Mouse (Mus musculus) CD4-positive naive resting alpha-beta T cell, adult 57 days (primary cell): Measurements from ENCODE around the gene Gns. TPM values are rescaled to one million over a fixed set of nuclear protein-coding genes. Genes with fewer than 3 reads are reported as not detected.

Source experiments
- total RNA-seq: library from RNA; stranded (reverse); gene quantifications from one replicate; pipeline ENCODE4 v1.2.4, GENCODE M21; 2023

Gene Gns
- 48.4 TPM for total RNA-seq

DNA sequence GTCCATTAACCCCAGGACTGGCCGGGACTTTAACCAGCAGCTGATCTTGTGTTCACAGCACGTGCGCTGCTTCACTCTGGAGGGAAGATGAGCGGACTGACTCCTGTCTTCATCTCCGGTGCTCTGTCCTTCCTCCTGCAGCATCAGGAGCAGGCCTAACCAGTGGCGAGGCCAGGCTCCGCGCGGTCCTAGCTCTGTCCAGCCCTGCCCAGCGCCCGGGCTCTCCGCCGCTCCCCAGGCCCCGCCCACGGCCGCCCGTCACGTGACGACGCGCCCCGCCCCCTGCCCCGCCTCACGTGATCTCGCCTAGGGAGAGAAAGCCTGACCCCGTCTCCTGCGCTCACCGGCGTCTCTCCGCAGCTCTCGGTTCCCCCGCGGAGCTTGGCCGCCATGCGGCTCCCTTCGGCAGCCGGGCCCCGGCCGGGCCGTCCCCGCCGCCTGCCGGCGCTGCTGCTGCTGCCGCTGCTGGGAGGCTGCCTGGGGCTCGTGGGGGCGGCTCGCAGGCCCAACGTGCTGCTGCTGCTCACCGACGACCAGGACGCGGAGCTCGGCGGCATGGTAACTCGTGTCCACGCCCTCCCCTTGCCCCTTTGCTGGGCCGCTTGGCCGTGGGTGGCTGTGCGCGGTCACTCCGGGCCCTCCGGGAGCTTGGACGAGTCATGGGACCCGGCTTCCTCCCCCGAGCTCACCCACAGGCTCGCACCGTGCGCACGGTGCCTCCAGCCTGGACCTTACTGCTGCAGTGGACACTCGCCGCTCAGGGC, at the start of gene Gns:
Gene Gns, plus strand, starts transcription at position 290 of the 764 bp plus-strand sequence.

DNA sequence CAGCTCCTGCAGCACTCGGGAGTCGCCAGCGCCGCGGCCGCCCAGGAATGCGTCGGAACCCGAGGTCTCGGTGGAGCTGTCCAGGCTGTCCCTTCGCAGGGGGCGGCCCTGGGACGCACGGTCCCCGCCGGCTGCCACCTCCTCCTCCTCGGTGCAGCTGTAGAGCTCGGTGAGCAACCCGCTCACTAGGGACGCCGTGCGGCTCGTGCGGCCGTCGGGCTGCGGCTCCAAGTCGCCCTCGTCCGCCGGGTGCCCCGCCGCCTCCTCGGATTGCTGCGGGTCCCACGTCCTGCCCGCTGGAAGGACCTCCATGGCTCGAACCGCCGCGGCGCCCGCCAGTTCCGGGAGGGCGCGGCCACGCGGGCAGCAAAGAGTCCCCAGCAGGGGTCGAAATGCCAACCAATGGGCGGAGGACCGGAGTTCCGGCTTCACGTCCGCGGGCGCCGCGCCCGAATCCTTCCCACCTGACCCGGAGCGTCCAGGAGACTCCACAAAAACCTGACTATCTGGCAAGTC, 13.8 kb upstream of the Gns start, which contains the start of gene Tbc1d30:
Gene Tbc1d30, minus strand, starts transcription at position 213 of the 516 bp plus-strand sequence.

Other genes with a start within 250 kb of the Gns start
- gene Tbc1d30, start 13.8 kb upstream of the Gns start, total RNA-seq, result 27.7 TPM
- gene Rassf3, start 111.3 kb downstream of the Gns start, total RNA-seq, result 90.4 TPM
- gene Tbk1, start 221.7 kb downstream of the Gns start, total RNA-seq, result 75.4 TPM